Mouse (Mus musculus): ENCODE results near the gene Nars2. TPM values are rescaled to one million over a fixed set of nuclear protein-coding genes. Genes with fewer than 3 reads are reported as not detected.

Nars2 gene
- total RNA-seq (2012; rRNA removed) (11.7 and 12.1 TPM in 2 replicates), total RNA-seq (2014; rRNA removed) (18.0 and 19.1 TPM in 2 replicates), polyA plus RNA-seq (2012; ENCODE audit: insufficient read length, low read depth) (14.6 and 16.9 TPM in 2 replicates)

DNA sequence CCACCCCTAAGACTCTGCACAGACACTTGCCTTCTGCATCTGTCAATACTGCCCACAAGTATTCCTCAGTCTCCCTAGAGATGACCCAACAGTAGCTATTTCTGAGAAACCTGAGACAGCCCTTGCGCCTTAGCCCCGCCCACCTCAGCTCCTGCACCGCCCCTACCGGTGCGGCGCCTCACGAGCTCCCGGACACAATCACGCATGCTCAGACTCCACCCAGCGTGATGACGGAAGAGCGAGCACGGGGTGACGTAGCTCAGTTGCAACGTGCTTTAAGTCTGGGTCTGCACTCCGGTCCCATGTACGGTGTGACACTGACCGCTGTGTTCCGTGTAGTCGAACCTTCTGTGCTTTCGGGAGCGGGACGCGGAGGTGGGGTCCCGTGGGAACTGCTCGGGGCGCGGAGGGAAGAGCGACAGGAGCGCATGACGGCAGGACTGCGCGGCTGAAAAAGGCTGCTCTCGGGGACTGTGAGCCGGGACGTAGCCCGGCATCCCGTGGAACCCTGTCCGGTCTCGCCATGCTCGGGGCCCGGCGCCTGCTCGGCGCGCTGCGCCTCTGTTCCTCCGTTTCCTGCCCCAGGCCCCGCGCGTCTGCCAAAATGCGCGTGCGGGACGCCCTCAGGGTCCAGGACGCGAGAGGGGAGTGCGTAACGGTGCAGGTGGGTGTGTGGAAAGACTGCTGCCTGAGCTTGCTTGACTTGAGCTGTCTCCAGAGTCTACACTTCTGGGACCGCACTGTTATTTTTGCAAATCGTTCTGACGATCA lies at the start of gene Nars2:
TSS of gene Nars2 (plus strand) at position 225 of the 771 bp plus-strand sequence.
- peaks cover 2% of the 10 kb centered on the region for H3K9me3 ChIP-seq (replicated peaks; ENCODE audit: low read length)
- peaks cover 2% of the 10 kb centered on the region; the same call in 1 of the 2 replicates for H3K79me2 ChIP-seq (replicated peaks; ENCODE audit: control insufficient read depth, extremely low read depth, insufficient read depth, poor library complexity, severe bottlenecking)
- H3K9ac ChIP-seq (ENCODE audit: insufficient read depth, low read depth): peak within 1 kb of the TSS; percentile 57
- H3K4me3 ChIP-seq (replicated peaks in 1 of 3; ENCODE audit: low read depth in 2 of 3, low read length in 2 of 3, poor library complexity in 1 of 3): peak within 1 kb of the TSS; percentile 80 to 93 (median 84)
- H3K36me3 ChIP-seq (replicated peaks in 1 of 2; ENCODE audit: control insufficient read depth in 1 of 2, insufficient read depth in 1 of 2, low read length in 1 of 2): peaks cover 0 to 13% of the 10 kb centered on the region in 2 experiments
- peak; percentile 98 for DNase-seq (ENCODE audit: extremely low read depth)
- peaks cover 1% of the 10 kb centered on the region for H3K27me3 ChIP-seq (replicated peaks)
- in situ Hi-C loops (cut with MboI; ENCODE audit: low pct_ligation_motif_present, low pct_unique_long_range_greater_than_20kb, low sequenced_read_pairs) (no loop called here), dilution Hi-C loops (cut with MboI; ENCODE audit: extremely low pct_ligation_motif_present, extremely low pct_unique_long_range_greater_than_20kb, low sequenced_read_pairs) (no loop called here)
- TF ChIP-seq RAD21 (IDR thresholded peaks at IDR 0.05; ENCODE audit: low read depth, low read length): no peak
- TF ChIP-seq JUND (conservative IDR thresholded peaks at IDR 0.05; ENCODE audit: low read depth, low read length): no peak
- TF ChIP-seq MXI1 (IDR thresholded peaks at IDR 0.05; ENCODE audit: low read depth, low read length): peak; percentile 83
- TF ChIP-seq MAFK (IDR thresholded peaks at IDR 0.05; ENCODE audit: insufficient replicate concordance, low read length): no peak
- TF ChIP-seq GABPA (IDR thresholded peaks at IDR 0.05; ENCODE audit: insufficient replicate concordance, low read depth, low read length): 0 out of 2 replicates have a peak, but pooled peaks have one; percentile 38
- TF ChIP-seq UBTF (IDR thresholded peaks at IDR 0.05; ENCODE audit: low read depth, low read length): peak; percentile 89; the same call in 1 of the 2 replicates
- TF ChIP-seq MAX (IDR thresholded peaks at IDR 0.05; ENCODE audit: low read length): peak; percentile 86
- peak; percentile 88 for TF ChIP-seq ZMIZ1 (IDR thresholded peaks at IDR 0.05; ENCODE audit: low read depth, low read length)
- TF ChIP-seq POLR2AphosphoS2 (IDR thresholded peaks at IDR 0.05; ENCODE audit: low read depth, low read length): peak; percentile 93; the same call in 1 of the 2 replicates
- peak; percentile 85 for TF ChIP-seq MYC (IDR thresholded peaks at IDR 0.05; ENCODE audit: low read depth, low read length)
- peak; percentile 99 for TF ChIP-seq POLR2A (IDR thresholded peaks at IDR 0.05; ENCODE audit: low read depth, low read length)
- peak; percentile 82 for TF ChIP-seq NRF1 (IDR thresholded peaks at IDR 0.05; ENCODE audit: low read depth, low read length)
- TF ChIP-seq KAT2A (IDR thresholded peaks at IDR 0.05; ENCODE audit: insufficient replicate concordance, low read length): no peak
- no peak for TF ChIP-seq ETS1 (conservative IDR thresholded peaks at IDR 0.05; ENCODE audit: low read depth, low read length)
- TF ChIP-seq ZNF384 (IDR thresholded peaks at IDR 0.05; ENCODE audit: low read depth, low read length): no peak
- TF ChIP-seq PAX5 (IDR thresholded peaks at IDR 0.05; ENCODE audit: low read length): no peak
- 0 out of 2 replicates have a peak, but pooled peaks have one; percentile 44 for TF ChIP-seq MAZ (IDR thresholded peaks at IDR 0.05; ENCODE audit: low read depth, low read length)
- TF ChIP-seq USF2 (conservative IDR thresholded peaks at IDR 0.05; ENCODE audit: low read depth, low read length): no peak
- no peak for TF ChIP-seq CHD2 (IDR thresholded peaks at IDR 0.05; ENCODE audit: low read length)
- TF ChIP-seq ZC3H11A (IDR thresholded peaks at IDR 0.05; ENCODE audit: low read depth, low read length): no peak
- no peak for TF ChIP-seq SMC3 (IDR thresholded peaks at IDR 0.05; ENCODE audit: low read depth, low read length)
- TF ChIP-seq TCF12 (IDR thresholded peaks at IDR 0.05; ENCODE audit: low read depth, low read length): peak; percentile 89
- TF ChIP-seq ELF1 (IDR thresholded peaks at IDR 0.05; ENCODE audit: low read depth, low read length): peak; percentile 81
- no peak for TF ChIP-seq E2F4 (IDR thresholded peaks at IDR 0.05; ENCODE audit: insufficient replicate concordance, low read depth, low read length)
- TF ChIP-seq SIN3A (IDR thresholded peaks at IDR 0.05; ENCODE audit: low read length): peak; percentile 68
- TF ChIP-seq CTCF (conservative IDR thresholded peaks at IDR 0.05 in 1 of 2, IDR thresholded peaks at IDR 0.05 in 1 of 2; ENCODE audit: low read depth in 2 of 2, low read length in 2 of 2): no peak
- no peak for TF ChIP-seq JUN (IDR thresholded peaks at IDR 0.05; ENCODE audit: insufficient read depth, low read depth, low read length)
- no peak for TF ChIP-seq IRF4 (IDR thresholded peaks at IDR 0.05; ENCODE audit: low read depth, low read length)
- no peak for TF ChIP-seq USF1 (IDR thresholded peaks at IDR 0.05; ENCODE audit: low read depth, low read length)
- TF ChIP-seq RCOR1 (conservative IDR thresholded peaks at IDR 0.05; ENCODE audit: low read depth, low read length): no peak
- no peak for TF ChIP-seq CHD1 (IDR thresholded peaks at IDR 0.05; ENCODE audit: low read depth, low read length)
- TF ChIP-seq HCFC1 (IDR thresholded peaks at IDR 0.05; ENCODE audit: low read depth, low read length): peak; percentile 51
- peak; percentile 56; the same call in 1 of the 2 replicates for TF ChIP-seq MEF2A (IDR thresholded peaks at IDR 0.05; ENCODE audit: borderline replicate concordance, low read depth, low read length)
- TF ChIP-seq BHLHE40 (IDR thresholded peaks at IDR 0.05; ENCODE audit: low read depth, low read length): peak; percentile 67
- TF ChIP-seq TBP (conservative IDR thresholded peaks at IDR 0.05; ENCODE audit: low read depth, low read length): peak; percentile 83
- TF ChIP-seq EP300 (IDR thresholded peaks at IDR 0.05; ENCODE audit: low read length): no peak
- TF ChIP-seq ZKSCAN1 (IDR thresholded peaks at IDR 0.05; ENCODE audit: borderline replicate concordance, low read depth, low read length): no peak
- TF ChIP-seq NELFE (IDR thresholded peaks at IDR 0.05; ENCODE audit: low read depth, low read length): peak; percentile 98
- H3K27ac ChIP-seq (ENCODE audit: insufficient read depth, low read depth): peak within 1 kb of the TSS; percentile 58
- peak within 1 kb of the TSS; percentile 80 for H3K4me2 ChIP-seq (ENCODE audit: insufficient read depth, low read depth, poor library complexity, severe bottlenecking)
- H3K4me1 ChIP-seq (ENCODE audit: control insufficient read depth in 1 of 2, insufficient read depth in 2 of 2): peaks cover 3 to 29% of the 10 kb centered on the region in 2 experiments

Data from CH12.LX (cell line).